ENCODE assay signal across 15 mouse cellular contexts in the genomic region with DNA sequence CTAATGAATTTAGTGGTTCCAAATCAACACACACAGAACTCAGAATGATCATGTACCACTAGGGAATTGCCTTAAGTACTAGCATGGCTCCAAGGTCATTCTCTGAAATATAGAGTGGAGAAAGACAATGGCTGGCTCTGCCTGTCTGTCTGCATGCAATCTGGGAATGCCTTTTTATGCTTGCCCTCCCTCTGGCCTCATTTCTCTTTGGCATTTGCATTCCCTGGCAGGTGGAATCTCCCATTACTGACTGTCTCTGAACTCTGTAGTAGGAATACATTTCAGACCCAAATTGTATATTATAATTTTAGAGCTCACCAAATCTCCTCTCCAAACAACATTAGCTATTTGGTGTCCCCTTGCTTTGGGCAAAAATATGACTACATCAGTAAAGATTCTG.
"Had no signal": no experiment of that assay in that cellular context is flagged by ENCODE, and none has a peak within 500 bp of the region (broad histone marks: within the 10 kb centered on the region; RNA-seq: fewer than 3 reads in every experiment).

No protein-coding gene starts in this region.

- DNase-seq: kidney, postnatal 10 days; kidney, postnatal 4 days; lung, adult 2 months; lung, postnatal 36 days; right cerebral cortex, adult 18-20 months; right cerebral cortex, postnatal 25 days; thymus, postnatal 36 days had no signal

- H3K27ac ChIP-seq: layer of hippocampus, adult 2 months; limb, embryonic 10.5 days; liver, embryonic 15.5 days; midbrain, embryonic 13.5 days; neural tube, embryonic 13.5 days had no signal

- H3K4me1 ChIP-seq: limb, embryonic 10.5 days; liver, embryonic 15.5 days had no signal

- ATAC-seq: lung, postnatal 0 days; midbrain, embryonic 13.5 days had no signal

- H3K27me3 ChIP-seq: liver, embryonic 15.5 days; midbrain, embryonic 13.5 days; neural tube, embryonic 13.5 days had no signal

- H3K4me3 ChIP-seq: layer of hippocampus, adult 2 months; limb, embryonic 10.5 days; liver, embryonic 15.5 days; midbrain, embryonic 13.5 days; myocyte; neural tube, embryonic 13.5 days had no signal

- H3K9me3 ChIP-seq: limb, embryonic 10.5 days; liver, embryonic 15.5 days; midbrain, embryonic 13.5 days; neural tube, embryonic 13.5 days had no signal

- H3K4me2 ChIP-seq: liver, embryonic 11.5 days; liver, embryonic 15.5 days; midbrain, embryonic 13.5 days; neural tube, embryonic 13.5 days had no signal

- H3K36me3 ChIP-seq: limb, embryonic 10.5 days; liver, embryonic 15.5 days; midbrain, embryonic 13.5 days; neural tube, embryonic 13.5 days had no signal

- H3K9ac ChIP-seq: liver, embryonic 15.5 days; midbrain, embryonic 13.5 days; neural tube, embryonic 13.5 days had no signal
